Mouse (Mus musculus) left cerebral cortex, postnatal 36 days (tissue): Measurements from ENCODE around the gene Rgs6. TPM values are rescaled to one million over a fixed set of nuclear protein-coding genes. Genes with fewer than 3 reads are reported as not detected.

ENCODE experiments used
- DNase-seq, 2 experiments: peaks; one replicate each; pipeline ENCODE4 v3.0.0; 2021 to 2022; ENCODE audit warnings: low spot score in 2 of 2, mixed read lengths in 1 of 2
- intact Hi-C: fragments of 180-260 bp; cut with DNase I; formaldehyde crosslinking; loops from one replicate; pipeline ENCODE4 v1.15.1; 2025
- total RNA-seq, 2 experiments: library from RNA; stranded (reverse); gene quantifications; 2 replicates each; pipeline ENCODE4 v1.2.3; 2021

The Rgs6 gene
- total RNA-seq, 2 experiments from 2014 or later: 82.4 to 89.1 TPM

DNA sequence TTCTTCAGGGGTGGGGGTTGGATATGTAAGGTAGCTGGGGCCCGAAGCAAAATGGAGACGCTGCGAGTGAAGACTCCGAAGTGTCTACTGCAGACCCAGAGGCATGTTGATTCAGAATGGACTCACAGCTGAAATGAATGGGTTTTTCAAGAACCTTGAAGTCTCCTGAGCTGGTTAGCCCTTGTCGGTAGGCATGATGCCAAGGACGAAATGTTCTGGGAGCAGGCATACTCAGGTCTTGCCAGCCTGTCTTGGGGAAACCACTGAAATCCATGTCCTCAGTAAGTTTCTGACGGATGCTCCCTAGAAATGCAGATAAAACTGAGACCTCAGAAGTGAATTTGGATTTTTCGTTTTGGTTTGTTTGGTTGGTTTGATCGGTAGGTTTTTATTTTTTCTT, 458.6 kb downstream of the Rgs6 start:
- intact Hi-C loops: no loop called here
- DNase-seq: no peak

DNA sequence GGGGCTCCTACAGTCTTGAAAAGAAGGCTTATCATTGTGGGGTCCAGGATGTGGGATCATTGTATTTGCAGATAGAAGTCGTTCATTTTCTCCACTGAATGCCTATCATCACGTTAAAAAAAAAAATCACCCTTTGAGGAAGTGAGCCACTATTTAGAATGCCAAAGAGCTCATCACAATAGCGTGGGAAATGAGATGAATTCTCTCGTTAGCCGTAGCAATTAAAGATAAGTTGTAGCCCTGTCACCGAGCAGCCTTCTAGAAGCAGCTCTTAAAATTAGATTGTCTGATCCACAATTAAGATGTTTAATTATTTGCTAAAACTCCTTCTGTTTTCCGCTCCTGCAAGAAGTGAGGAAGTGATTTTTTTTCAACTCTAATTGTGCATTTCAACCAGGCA, 459.6 kb downstream of the Rgs6 start:
- intact Hi-C loops: no loop called here

DNA sequence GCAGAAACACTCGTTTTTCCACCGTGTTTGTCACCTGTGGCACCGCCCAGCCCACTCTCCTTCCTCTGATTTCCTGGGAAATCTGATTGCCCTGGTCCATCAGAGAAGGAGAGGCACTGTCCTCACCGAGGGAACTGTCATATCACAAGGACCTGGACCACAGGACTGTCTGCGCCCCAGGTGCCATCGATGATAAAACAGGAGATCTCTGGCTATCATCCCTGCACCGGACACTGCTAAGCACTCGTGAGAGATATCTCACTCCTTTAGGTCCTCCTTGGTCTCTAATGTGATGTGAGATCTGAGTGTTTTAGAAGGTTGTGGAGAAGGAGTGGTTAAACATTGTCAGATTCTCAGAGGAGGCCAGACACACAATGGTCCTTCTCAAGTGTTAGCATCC, 462.4 kb downstream of the Rgs6 start:
- DNase-seq: no peak
- intact Hi-C loops: no loop called here

More for the DNA sequence above, 459.6 kb downstream of the Rgs6 start:
- DNase-seq: no peak

DNA sequence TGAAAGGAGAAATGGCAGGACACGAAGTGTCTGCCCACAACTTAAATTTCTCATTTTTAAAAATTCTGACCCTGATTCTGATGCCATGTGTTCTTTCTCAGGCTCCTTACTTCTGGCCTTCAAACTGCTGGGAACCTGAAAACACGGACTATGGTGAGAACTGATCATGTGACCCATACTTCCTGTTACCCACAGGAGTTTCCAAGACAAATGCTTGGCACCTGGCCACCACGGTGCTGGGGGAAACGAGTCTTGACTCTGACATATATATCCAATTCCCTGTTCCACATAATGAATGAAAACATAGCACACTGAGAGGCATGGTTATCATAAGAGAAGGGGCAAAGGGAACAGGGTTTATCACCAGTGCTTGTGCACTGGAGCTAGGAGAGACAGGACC, 464.3 kb downstream of the Rgs6 start:
- DNase-seq: no peak
- intact Hi-C loops: no loop called here

DNA sequence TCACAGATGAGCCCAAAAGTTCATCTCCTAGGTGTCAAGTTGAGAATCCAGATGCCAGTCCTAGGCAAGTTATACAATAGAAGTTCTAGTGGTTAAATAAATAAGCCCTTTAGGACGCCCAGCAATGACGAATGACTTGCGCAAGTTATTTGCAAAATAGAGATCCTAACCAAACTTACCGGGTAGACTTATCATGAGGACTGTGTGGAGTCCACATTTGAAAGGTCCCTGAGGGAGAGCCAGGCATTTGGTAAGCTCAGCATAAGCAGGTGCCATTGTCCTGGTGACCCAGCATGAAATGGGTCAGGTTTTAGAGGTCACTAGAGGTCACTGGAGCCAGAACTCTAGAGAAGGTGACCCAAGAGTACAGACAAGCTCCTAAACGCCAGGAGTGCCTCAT, 467.6 kb downstream of the Rgs6 start:
- intact Hi-C loops: no loop called here
- DNase-seq: no peak

DNA sequence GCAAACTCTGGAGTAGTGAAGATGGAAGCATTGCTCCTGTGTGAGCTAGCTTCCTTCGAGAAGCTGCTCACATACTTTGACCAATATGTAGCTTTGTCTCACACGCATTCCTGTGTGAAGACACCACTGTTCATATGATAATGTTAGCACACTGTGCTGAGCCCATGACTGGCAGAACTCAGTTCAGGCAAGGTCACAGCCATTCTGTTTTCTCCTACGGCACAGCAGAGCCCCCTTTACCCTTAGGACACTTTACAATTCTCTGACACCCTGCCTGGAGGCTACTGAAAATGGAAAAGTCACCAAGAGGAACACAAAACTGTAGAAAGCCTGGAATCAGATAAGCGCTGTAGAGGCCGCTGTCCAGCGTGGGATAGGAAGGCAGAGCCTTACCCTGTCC, 478.3 kb downstream of the Rgs6 start:
- DNase-seq: no peak
- intact Hi-C loops: no loop called here

DNA sequence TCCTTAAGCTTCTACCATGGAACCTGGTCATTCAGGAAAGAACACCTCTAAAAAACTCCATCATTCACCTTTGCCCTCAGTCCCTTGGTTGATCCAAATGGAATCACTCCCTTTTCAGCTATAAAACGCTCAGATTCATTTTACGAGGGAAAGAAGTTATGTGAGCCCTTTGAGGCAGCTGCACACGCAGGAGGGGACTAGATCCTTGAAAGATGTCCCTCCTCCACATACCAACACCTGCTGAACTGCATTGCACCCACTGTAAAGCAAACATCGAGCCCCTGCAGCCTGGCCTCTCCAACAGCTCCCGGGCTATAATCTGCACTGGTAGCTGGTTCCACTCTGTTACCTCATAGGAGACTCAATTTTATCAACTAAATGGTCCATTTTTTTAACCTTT, 482.8 kb downstream of the Rgs6 start:
- intact Hi-C loops: no loop called here
- DNase-seq: no peak

DNA sequence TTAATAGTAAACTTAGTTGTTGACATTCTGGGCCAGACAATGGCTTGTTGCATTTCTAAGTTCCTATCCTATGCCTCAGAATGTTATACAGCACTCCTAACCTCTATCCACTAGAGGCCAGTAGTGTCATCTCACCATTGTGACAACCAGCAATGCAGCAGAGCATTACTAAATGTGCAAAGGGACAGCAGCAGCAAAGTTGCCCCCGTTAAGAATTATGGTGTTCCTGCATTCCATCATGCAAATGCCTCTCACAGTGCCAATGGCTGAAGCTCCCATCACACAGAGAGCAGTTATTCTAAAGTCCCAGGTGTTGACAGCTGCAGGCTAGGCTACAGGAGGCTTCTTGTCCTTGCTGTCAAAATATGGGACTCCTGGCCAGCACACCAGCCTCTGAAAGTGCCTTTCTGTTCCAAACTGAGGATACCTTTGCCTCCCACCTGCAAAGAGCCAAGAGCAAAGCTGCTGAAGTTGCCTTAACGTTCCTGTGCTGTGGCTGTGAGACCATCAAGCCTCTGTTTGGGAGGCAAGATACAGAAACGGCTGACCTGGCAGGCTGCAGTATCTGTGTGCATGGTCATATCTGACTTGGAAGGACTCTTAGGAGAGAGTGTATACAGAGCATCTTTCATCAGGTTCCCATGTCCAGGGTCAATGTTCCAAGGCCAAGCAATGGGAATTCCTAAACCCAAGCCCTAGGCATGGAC, 484.2 kb downstream of the Rgs6 start:
- intact Hi-C loops: no loop called here
- no peak for DNase-seq

DNA sequence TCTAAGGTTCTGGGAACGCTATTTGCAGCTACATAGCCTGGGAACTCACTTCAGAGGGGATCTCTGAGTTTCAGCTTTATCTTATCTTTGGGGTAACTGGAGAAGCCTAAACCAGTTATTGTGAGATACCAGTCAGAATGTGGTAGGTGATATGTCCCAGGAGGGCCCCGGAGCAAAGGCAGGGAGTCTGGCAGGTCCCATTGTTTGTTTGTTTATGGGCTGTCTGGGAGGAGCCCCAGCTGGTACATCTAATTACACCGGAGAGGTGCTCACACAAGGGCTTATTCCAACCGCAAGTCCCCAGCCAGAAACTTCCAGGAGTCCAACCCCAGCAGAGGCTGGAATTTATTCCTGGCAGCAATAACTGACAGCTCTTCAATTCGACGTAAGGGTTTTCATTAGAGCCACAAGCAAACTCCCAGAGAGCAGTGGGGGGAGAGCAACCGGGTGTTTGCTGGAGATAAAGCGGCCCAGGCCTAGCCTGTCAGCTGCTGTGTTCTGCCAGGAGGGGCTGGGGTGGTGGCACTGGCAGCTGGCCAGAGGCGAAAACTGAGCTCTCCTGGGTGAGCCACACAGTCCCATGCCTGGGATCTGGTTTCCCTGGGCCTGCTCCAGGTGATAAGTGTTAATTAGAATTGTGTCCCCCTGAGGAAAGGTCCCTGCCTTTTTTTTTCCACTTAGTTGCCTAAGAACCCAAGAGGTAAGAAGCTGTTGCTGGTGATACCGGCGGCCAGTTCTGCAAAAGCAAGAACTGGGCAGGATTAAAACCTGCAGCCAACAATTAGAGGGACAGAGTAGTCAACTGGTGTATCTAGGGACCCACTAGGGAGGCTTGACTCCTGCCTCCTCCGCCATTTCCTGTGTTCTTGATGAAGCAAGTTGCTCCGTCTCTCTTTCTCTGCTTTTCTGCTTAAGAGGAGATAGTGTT, 485.1 kb downstream of the Rgs6 start:
- intact Hi-C loops: no loop called here
- DNase-seq: no peak

DNA sequence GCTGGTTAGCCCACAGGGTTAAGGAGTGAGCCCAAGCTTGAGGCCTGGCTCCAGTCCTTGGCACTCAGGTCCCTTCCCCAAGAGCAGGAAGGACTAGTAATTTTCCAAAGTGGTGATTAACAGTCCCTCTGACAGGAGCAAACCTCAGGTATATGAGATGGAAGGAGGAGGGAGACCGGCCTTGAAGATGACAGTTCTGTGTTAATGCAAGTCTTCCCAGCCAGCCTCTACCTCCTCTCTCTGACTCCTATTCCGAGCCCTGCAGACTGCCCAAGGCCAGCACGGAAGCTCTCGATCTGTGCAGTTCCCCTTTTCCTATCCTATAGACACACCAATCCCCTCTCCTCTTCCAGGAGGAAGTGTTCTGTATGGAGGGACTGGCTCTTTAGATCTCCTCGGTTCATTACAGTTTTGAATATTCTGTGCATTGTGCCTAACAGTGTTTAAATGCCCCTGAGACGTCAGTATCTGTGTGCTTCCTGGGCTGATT, 485.8 kb downstream of the Rgs6 start:
- intact Hi-C loops: no loop called here
- DNase-seq: no peak

DNA sequence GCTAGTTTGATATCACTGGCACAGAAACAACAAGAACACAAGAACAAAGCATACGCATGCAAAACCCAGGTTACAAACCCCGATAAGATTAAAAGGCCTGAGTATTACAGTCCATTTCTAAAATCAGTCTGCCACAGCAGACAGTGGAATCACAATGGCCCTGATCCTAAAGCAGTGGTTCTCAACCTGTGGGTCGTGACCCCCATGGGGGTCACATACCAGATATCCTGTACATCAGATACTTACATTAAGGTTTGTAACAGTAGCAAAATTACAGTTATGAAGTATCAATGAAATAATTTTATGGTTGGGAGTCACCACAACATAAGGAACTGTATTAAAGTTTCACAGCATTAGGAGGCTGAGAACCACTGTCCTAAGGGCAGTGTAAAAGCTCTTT, 488.1 kb downstream of the Rgs6 start:
- no peak for DNase-seq
- intact Hi-C loops: no loop called here

DNA sequence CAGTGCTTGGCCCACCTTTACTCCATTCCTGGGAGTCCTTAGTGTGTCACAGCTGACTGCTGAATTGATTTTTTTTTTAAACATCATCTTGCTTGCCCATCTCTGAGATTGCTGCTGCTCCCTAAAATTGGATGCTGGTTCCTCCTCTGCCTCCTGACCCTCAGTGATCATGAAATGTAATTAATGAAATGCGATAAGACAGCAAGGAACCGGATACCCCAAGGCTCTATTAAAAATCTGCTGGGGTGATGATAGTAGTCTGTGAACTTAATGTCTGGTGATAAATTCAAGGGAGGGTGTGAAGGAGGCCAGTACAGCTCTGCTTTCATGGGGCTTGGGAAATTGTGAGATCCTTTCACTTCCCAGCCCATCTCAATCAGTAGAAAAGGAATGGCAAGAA, 489.4 kb downstream of the Rgs6 start:
- intact Hi-C loops: no loop called here
- DNase-seq: no peak

DNA sequence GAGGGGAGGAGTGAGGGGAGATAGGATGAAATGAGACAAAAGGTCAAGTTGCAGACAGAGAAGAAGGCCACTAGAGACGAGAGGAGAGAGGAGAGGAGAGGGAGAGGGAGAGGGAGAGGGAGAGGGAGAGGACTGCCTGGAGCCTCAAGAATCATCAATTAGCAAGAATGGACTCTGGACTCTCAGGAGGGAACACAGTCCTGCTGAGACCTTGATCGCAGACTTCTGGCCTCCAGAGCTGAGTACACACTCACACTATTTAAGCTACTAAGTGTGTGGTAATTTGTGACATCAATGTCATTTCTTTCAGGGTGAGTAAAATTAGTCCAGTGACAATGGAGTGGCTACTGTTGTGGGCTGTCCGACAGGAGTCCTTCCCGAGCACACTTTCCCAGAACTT, 495.3 kb downstream of the Rgs6 start:
- intact Hi-C loops: no loop called here
- DNase-seq: no peak

DNA sequence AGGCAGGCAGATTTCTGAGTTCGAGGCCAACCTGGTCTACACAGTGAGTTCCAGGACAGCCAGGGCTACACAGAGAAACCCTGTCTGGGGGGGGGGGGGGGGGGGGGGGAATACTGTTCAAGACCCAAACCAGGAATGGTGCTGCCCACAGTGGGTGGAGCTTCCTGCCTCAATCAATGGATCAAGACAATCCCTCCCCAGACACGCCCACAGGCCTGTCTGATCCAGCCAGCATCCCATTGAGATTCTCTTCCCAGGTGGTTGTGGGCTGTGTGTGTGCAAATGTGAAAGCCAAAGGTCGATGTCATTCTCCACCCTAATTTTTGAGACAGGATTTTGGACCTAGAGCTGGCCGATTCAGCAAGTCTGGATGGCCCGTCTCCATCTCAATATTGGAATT, 496.5 kb downstream of the Rgs6 start:
- DNase-seq: no peak
- intact Hi-C loops: no loop called here

DNA sequence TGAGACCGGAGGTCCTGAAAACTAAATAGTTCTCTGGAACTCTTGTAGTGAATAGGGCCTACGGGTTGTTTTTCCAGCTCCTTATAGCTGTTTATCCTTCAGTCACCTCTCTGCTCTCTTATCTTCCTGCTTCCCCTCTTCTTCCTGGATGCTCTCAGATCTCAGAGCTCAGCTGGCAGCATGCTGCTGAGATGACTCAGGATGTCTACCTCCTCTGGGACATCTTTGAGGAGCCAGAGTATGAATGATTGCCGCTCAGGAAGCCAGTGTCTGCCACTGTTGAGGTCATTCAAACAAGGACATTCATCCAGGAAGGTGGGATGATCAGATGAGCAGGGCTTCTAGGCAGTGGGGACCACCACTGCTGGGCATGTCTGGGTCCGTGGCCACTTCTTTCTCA, 498.9 kb downstream of the Rgs6 start:
- no peak for DNase-seq
- intact Hi-C loops: no loop called here

DNA sequence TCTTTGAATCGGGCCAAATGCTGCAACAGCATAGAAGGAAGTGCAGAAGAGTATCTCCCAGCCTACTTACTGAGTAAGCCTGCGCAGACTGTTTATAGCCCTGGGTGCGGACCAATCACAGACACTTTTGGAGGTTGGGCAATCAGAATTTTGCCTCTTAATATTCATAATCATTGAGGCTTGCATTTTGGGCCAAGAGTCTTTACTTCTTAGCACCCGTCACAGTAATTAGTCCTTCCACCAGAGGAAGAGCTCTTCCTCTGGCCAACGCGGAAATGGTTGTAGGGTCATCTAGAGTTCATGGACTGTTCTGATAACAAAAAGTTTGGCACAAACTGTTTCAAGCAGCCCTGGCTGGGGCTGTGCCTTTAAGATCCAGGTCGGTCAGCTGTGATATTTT, 499.5 kb downstream of the Rgs6 start:
- no peak for DNase-seq
- intact Hi-C loops: no loop called here

DNA sequence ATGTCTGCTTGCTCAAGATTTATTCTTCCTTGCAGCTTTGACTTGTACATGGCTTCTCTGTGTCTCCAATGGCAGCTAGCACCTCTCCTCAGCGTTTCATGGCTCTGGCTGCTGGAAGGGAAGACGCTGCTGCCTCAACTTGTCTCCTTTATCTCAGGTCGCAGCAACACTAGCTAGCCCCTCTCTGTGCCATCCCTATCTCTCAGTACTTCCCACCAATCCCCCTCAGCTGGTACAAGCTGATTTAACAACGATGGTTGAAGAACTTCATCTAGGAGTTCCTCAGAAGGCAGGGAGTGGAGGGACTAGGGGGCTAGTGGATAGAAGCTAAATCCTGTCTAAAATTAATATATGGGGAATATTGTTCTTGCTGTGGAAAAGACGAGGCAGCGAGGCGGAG, 503.9 kb downstream of the Rgs6 start:
- DNase-seq: no peak
- intact Hi-C loops: no loop called here

DNA sequence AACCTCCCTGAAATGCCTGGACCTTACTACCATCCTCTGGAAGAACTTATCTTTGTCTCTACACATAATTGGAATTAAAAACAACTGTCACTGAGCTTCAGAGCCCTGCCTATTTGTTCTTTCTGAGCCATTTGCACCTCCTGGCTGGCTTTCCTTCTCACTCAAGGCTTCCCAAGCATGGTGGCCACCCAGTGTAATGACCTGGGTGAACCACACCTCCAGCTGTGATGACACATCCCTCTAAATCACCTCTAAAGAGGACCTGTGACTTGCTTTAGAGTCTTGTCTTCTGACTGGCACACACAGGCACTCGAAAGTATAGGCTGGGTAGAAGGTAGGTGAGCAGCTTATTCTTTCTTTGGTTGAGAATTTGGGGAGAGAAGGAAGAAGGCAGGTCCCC, 509.7 kb downstream of the Rgs6 start:
- intact Hi-C loops: no loop called here
- DNase-seq: no peak

DNA sequence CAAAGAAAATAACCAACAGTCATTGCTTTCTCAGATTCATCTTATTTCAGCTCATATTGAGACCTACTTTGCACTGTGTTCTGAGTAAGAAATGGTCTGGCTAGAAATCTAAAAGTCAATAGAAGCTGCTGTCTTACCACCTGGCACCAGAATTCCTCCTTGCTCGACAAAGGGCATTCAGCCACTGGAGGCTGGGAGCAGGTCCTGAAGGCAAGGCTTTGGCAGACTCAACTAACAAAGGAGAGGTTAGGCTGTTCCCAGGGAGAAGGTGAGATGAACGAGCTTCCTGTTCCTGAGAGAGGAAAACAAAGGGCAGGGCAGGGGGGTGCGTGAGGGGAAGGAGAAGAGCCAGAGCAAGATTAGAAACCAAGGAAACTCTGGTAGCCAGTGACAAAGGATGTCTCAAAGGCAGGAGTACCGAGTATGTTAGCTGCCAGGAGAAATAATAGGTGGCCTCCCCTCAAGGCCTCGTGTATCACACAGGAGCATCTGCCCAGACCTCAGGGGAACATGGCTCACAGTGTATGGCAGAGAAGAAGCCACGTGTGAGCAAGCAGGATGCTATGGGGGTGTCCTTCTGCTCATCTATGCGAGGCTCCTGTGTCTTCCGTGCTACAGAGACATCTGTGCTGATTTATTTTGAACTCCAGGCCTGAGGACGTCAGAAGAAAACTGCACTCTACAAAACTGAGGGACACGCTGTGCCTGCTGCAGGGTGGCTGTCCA, 510.7 kb downstream of the Rgs6 start:
- intact Hi-C loops: no loop called here

DNA sequence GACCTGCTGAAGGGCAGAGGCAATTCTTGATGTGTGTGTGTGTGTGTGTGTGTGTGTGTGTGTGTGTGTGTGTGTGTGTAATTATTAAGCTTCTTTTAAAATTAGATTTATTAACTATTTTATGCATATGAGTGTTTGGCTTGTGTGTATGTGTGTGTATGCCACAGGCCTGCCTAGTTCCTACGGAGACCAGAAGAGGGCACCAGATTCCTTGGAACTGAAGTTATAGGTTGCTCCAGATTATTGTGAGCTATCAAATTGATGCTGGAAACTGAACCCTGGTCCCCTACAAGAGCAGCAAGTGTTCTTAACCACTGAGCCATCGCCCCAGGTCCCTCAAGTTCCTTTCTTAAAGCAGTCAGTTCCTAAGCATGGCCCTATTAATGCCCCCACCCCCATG, 511.8 kb downstream of the Rgs6 start:
- intact Hi-C loops: no loop called here
- DNase-seq: no peak

More for the DNA sequence above, 510.7 kb downstream of the Rgs6 start:
- no peak for DNase-seq
